Mouse (Mus musculus): ENCODE measurements at regions not wholly inside any gene's neighbourhood (a gene's known extent, or its start where the extent isn't known, plus 50 kb on each side); places are given as distances from the start of the nearest gene placed in this dataset.
"Not testable (repeated sequence)": the region's sequence is repeated elsewhere in the genome, so short reads cannot be mapped to it uniquely, and the experiment has no call there.

DNA sequence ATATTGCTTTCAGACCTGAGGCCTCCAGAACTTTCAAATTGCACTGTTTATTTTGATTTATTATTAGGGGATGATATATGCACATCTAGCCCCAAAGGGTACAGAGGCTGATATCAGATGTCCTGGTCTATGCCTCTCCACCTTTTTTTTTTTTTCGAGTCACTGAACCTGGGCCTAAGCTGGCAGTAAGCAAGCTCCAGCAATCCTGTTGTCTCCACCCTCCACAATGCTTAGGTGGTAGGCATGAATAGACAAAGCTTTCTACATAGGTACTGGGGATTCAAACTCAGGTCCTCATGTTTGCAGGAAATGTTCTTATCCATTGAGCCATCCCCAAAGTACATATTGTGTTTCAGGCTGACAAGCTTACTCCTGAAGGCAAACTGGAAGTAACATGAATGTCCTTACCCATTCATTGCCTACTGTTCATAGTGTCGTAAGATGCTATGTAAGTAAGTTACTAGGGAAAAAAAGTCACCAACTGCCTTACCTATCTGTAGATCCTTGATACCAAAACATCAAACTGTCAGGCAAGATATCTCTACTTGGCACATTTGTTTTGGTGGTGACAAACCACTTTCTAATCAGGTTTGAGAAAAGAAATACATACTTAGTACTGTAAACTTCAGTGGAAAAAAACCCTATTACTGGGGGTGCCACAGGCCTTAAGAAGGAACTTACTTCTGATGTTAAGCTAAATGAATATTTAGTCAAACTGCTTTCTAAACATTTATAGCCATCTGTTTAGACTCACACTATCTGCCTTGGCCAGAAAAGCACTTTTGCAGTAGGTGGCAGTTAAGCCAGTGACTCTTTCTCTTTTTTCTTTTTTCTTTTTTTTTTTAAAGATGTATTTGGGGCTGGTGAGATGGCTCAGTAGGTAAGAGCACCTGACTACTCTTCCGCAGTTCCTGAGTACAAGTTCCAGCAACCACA, 85.8 kb upstream of the Tbl1x start:
- H3K27ac ChIP-seq (ENCODE audit: control insufficient read depth, insufficient read depth, low read depth, low read length, poor library complexity), result no peak overlapping the region

DNA sequence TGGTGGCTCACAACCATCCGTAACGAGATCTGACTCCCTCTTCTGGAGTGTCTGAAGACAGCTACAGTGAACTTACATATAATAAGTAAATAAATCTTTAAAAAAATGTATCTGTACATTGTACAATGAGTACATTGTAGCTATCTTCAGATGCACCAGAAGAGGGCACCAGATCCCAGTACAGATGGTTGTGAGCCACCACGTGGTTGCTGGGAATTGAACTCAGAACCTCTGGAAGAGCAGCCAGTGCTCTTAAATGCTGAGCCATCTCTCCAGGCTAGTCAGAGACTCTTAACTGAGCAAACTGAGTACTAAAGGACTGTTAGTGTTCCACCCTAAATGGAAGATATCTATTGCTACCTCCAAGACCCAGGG, 85.1 kb upstream of the Tbl1x start:
- H3K4me3 ChIP-seq (replicated peaks; ENCODE audit: control insufficient read depth, low read depth, low read length); H3K4me1 ChIP-seq (ENCODE audit: control insufficient read depth, insufficient read depth, low read length); H3K27ac ChIP-seq (ENCODE audit: control insufficient read depth, insufficient read depth, low read depth, low read length, poor library complexity): not testable (repeated sequence)
- WGBS, result 73% methylated on average over 3 of the region's 3 CpGs

More for the DNA sequence above, 85.8 kb upstream of the Tbl1x start:
- 68% methylated on average over 3 of the region's 3 CpGs for WGBS
- Histone ChIP-seq H3K4me3 (replicated peaks; ENCODE audit: control insufficient read depth, low read depth, low read length) (no peak overlapping the region), H3K4me1 (ENCODE audit: control insufficient read depth, insufficient read depth, low read length) (no peaks in the 10 kb centered on the region)
- no peak for TF ChIP-seq CTCF (IDR thresholded peaks at IDR 0.05; ENCODE audit: control insufficient read depth, insufficient read depth, low read length)
- no peak for TF ChIP-seq POLR2A (IDR thresholded peaks at IDR 0.05; ENCODE audit: borderline replicate concordance, control insufficient read depth, low read depth, low read length)

DNA sequence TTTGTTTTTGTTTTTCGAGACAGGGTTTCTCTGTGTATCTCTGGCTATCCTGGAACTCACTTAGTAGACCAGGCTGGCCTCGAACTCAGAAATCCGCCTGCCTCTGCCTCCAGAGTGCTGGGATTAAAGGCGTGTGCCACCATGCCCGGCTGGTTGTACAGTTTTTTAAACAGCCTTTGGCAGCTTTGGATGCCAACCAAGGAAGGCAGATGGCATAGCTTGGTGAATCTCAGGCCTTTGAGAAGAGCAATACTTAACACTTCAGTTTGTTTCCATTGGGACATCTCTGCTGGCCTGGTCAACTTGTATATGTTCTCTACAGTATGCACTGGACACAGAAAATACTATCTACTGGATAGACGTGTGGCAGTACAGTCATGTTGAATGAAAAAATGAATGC, 84.0 kb upstream of the Tbl1x start:
- 84% methylated on average over 6 of the region's 6 CpGs for WGBS
- not testable (repeated sequence) for H3K4me1 ChIP-seq (ENCODE audit: control insufficient read depth, insufficient read depth, low read length); H3K4me3 ChIP-seq (replicated peaks; ENCODE audit: control insufficient read depth, low read depth, low read length); H3K27ac ChIP-seq (ENCODE audit: control insufficient read depth, insufficient read depth, low read depth, low read length, poor library complexity)

DNA sequence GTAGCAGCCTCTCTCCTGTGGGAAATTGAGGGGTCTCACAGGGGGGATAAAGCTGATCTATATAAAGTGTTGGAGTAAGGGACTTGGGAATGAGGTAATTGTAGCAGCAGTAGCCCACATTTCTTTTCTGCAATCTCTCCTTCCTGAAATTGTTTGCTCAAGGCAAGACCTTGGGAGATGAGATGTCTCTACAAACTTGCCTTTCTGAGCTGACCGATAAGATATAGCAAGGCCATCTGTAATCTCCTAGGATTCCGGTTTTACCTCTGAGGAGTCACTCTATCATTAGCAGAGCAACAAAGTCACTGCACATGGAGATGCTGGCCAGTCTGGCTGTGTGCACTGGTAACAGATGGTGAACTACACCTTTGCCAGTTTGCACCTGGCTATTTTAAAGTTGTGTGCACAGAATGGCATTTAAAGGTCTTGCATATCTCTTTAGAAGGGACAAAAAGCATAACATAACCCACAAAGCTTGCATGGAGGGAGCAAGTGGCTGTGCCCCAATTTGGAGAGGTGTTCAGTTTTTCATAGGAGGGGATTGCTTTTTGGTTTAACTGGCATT, 78.7 kb upstream of the Tbl1x start:
- TF ChIP-seq CTCF (IDR thresholded peaks at IDR 0.05; ENCODE audit: control insufficient read depth, insufficient read depth, low read length) (no peak), POLR2A (IDR thresholded peaks at IDR 0.05; ENCODE audit: borderline replicate concordance, control insufficient read depth, low read depth, low read length) (no peak)
- Histone ChIP-seq H3K4me1 (ENCODE audit: control insufficient read depth, insufficient read depth, low read length) (no peaks in the 10 kb centered on the region; the same call in 1 of the 2 replicates), H3K4me3 (replicated peaks; ENCODE audit: control insufficient read depth, low read depth, low read length) (no peak overlapping the region), H3K27ac (ENCODE audit: control insufficient read depth, insufficient read depth, low read depth, low read length, poor library complexity) (no peak overlapping the region)
- 77% methylated on average over 2 of the region's 2 CpGs for WGBS

DNA sequence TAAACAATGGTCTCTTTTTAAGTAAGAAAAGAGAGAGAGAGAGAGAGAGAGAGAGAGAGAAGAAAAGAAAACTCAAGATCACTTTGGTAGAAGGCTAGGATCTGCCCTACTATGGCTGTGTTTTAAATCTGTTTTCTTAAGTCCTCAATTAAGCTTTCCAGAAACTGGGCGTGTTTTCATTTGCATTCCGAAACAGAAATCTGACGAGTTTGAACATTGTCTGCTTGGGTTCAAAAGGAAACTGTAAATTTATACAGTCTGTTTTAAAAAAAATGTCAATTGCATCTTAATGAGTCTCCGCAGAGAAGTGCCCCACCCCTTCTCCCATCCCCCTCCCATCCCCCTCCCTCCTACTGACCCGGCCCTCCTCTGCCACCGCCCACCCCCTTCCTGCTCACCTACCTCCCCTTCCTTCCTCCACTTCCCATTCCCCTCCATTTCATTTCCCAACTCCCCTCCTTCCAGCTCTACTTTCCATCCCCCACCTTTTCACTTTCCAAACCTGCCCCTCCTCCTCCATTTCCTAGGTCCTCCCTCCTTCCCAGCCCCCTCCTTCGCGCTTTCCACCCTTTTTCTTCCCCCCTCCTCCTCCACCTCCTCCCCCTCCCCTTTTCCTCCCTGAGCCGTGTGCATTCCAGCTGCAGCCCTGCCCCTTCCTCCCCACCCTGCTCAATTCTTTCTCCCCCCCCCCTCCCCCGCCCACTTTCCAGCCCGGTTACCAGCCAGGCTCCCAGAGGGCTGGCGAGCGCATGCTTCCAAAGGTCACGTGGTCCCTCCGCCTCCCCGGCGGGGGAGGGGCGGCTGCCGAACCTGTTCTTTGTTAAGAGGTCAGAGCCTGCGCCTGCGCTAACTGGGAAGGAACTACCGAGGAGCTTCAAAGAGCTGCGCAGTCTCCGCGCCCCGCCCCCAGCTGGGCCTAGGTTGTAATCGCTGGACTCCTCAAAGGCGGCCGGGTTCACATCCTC, 77.7 kb upstream of the Tbl1x start:
- TF ChIP-seq CTCF (IDR thresholded peaks at IDR 0.05; ENCODE audit: control insufficient read depth, insufficient read depth, low read length) (no peak), POLR2A (IDR thresholded peaks at IDR 0.05; ENCODE audit: borderline replicate concordance, control insufficient read depth, low read depth, low read length) (no peak)
- Histone ChIP-seq H3K4me1 (ENCODE audit: control insufficient read depth, insufficient read depth, low read length) (no peaks in the 10 kb centered on the region; the same call in 1 of the 2 replicates), H3K4me3 (replicated peaks; ENCODE audit: control insufficient read depth, low read depth, low read length) (peak overlapping the region; percentile 64), H3K27ac (ENCODE audit: control insufficient read depth, insufficient read depth, low read depth, low read length, poor library complexity) (no peak overlapping the region)
- WGBS, result 11% methylated on average over 28 of the region's 29 CpGs

DNA sequence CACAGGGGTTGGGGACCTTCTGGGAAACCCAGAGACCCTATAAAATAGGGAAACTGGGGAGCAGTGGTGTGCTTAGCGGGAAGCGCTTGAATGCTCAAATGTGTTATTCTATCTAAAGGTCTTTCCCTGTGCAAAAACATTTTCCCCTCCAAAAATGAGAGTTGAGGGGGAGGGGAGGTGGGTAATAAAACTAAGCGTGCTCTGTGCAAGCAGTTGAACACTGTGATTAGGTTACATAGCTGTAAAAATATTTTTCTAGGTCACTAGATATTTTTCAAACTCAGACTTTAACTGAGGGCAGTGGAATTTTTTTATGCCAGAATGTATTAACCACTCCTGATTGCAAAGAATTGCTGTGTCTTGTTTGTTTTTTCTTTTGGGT, 77.0 kb upstream of the Tbl1x start:
- no peak for TF ChIP-seq POLR2A (IDR thresholded peaks at IDR 0.05; ENCODE audit: borderline replicate concordance, control insufficient read depth, low read depth, low read length)
- no peak for TF ChIP-seq CTCF (IDR thresholded peaks at IDR 0.05; ENCODE audit: control insufficient read depth, insufficient read depth, low read length)
- H3K27ac ChIP-seq (ENCODE audit: control insufficient read depth, insufficient read depth, low read depth, low read length, poor library complexity), result no peak overlapping the region
- no peak overlapping the region for H3K4me3 ChIP-seq (replicated peaks; ENCODE audit: control insufficient read depth, low read depth, low read length)

DNA sequence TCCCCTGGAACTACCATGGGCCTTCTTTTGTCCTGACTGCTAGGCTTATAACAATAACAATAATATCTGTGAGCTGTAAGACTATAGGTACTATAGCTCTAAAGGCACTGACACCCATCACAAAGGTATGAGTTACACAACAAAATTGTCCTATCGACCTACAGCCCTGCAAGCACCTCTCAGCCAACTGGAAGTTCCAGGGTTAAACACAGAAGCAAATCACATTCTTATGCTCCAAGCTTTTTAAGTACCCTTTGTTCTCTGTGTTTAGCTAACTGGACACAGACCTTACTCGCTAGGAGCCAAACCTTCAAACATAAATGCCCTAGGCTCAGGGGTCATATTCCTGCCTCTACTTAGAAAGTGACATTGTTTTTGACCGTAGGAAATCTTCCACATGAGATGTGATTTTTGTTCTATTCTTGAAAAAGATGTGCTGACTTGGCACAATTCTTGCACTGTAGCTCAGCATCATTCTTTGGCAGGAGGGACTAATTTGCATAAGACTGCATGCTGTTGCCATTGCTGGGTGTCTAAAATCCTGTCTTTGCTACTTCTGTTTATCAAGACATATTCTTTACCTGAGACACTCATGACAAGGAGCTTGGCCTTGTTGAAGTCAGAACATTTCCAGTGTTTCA, 66.8 kb upstream of the Tbl1x start:
- TF ChIP-seq CTCF (IDR thresholded peaks at IDR 0.05; ENCODE audit: control insufficient read depth, insufficient read depth, low read length), result no peak
- TF ChIP-seq POLR2A (IDR thresholded peaks at IDR 0.05; ENCODE audit: borderline replicate concordance, control insufficient read depth, low read depth, low read length), result no peak
- no peak overlapping the region for H3K27ac ChIP-seq (ENCODE audit: control insufficient read depth, insufficient read depth, low read depth, low read length, poor library complexity)
- no peak overlapping the region for H3K4me3 ChIP-seq (replicated peaks; ENCODE audit: control insufficient read depth, low read depth, low read length)
- no peaks in the 10 kb centered on the region for H3K4me1 ChIP-seq (ENCODE audit: control insufficient read depth, insufficient read depth, low read length)
- 73% methylated on average over 3 of the region's 3 CpGs for WGBS

More for the DNA sequence above, 77.0 kb upstream of the Tbl1x start:
- no peaks in the 10 kb centered on the region; the same call in 1 of the 2 replicates for H3K4me1 ChIP-seq (ENCODE audit: control insufficient read depth, insufficient read depth, low read length)
- WGBS, result 37% methylated on average over 3 of the region's 3 CpGs

DNA sequence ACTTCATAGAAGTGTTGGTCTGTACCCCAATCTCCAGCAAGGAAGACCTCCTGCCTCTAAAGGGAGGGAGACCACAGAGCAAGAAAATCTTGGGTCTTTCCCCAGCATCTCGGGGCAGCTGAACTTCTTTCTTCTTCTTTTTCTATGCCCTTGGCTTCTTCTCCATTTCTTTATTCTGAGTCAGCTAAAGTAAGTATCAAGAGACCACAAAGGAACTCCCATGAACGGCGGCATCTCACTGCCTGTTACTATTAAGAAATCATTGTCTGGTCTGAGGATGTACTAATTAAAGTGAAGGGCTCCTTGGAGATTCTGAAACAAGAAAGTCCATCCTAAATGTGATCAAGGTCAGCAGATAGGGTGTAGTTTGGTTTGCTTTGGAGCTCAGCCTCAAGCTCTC, 64.1 kb upstream of the Tbl1x start:
- TF ChIP-seq POLR2A (IDR thresholded peaks at IDR 0.05; ENCODE audit: borderline replicate concordance, control insufficient read depth, low read depth, low read length) (no peak), CTCF (IDR thresholded peaks at IDR 0.05; ENCODE audit: control insufficient read depth, insufficient read depth, low read length) (no peak)
- Histone ChIP-seq H3K4me1 (ENCODE audit: control insufficient read depth, insufficient read depth, low read length) (no peaks in the 10 kb centered on the region), H3K4me3 (replicated peaks; ENCODE audit: control insufficient read depth, low read depth, low read length) (no peak overlapping the region), H3K27ac (ENCODE audit: control insufficient read depth, insufficient read depth, low read depth, low read length, poor library complexity) (no peak overlapping the region)
- 19% methylated on average over 3 of the region's 3 CpGs for WGBS
